24 mouse cellular contexts compared by ENCODE assay signal in genomic region chr2:90564552-90564951, GRCm38 (mm10). TPM values are rescaled to one million over a fixed set of nuclear protein-coding genes. Genes with fewer than 3 reads are reported as not detected.
DNase-seq lines count a peak whose midpoint lies in the region; ATAC-seq and TF ChIP-seq lines count a peak whose summit lies in the region.
"Had no signal": no experiment of that assay in that cellular context is flagged by ENCODE, and none has a peak within 500 bp of the region (broad histone marks: within the 10 kb centered on the region; RNA-seq: fewer than 3 reads in every experiment).

No protein-coding gene starts in this region.

- TF ChIP-seq CTCF in kidney, adult 2 months (conservative IDR thresholded peaks at IDR 0.05; ENCODE audit: insufficient read depth, insufficient read length, low read depth, low read length), result no peak
- no peak for TF ChIP-seq CTCF in MEL (IDR thresholded peaks at IDR 0.05 in 2 of 3, conservative IDR thresholded peaks at IDR 0.05 in 1 of 3; ENCODE audit: control insufficient read depth in 1 of 3, insufficient read depth in 1 of 3, low read depth in 2 of 3, low read length in 3 of 3, poor library complexity in 1 of 3, severe bottlenecking in 1 of 3)

- no peak for ATAC-seq in liver, embryonic 11.5 days (replicated peaks; ENCODE audit: low FRiP score)
- ATAC-seq: CD4-positive, CD25-positive, alpha-beta regulatory T cell, adult 4 months; forebrain, embryonic 13.5 days; hindbrain, embryonic 16.5 days; midbrain, embryonic 15.5 days had no signal

- no peaks in the 10 kb centered on the region for H3K36me3 ChIP-seq in kidney, adult 2 months (ENCODE audit: control insufficient read depth, insufficient read depth, low read length)
- H3K36me3 ChIP-seq in MEL (ENCODE audit: control insufficient read depth in 1 of 2, insufficient read depth in 2 of 2, low read length in 2 of 2), result peaks cover 0 to 58% of the 10 kb centered on the region in 2 experiments; a peak in 2 of 4 replicates
- no peaks in the 10 kb centered on the region for H3K36me3 ChIP-seq in liver, embryonic 11.5 days (ENCODE audit: control insufficient read depth, insufficient read depth, low read length)
- peaks cover 76% of the 10 kb centered on the region for H3K36me3 ChIP-seq in megakaryocyte, embryonic 14.5 days (replicated peaks; ENCODE audit: low read length)
- H3K36me3 ChIP-seq: heart, embryonic 15.5 days; limb, embryonic 15.5 days; lung, embryonic 15.5 days; midbrain, embryonic 15.5 days; neural tube, embryonic 13.5 days; stomach, embryonic 15.5 days had no signal

- H3K4me3 ChIP-seq in kidney, adult 2 months (ENCODE audit: insufficient read depth, low read depth, low read length), result no peak overlapping the region
- no peak overlapping the region for H3K4me3 ChIP-seq in MEL (ENCODE audit: control insufficient read depth in 1 of 2, insufficient read depth in 1 of 2, low read depth in 2 of 2, low read length in 2 of 2)
- H3K4me3 ChIP-seq in liver, embryonic 11.5 days (ENCODE audit: low read depth, low read length), result no peak overlapping the region
- H3K4me3 ChIP-seq in megakaryocyte, embryonic 14.5 days (replicated peaks), result peak overlapping the region; percentile 50
- H3K4me3 ChIP-seq: forebrain, embryonic 13.5 days; gastrocnemius, adult 2 months; heart, embryonic 15.5 days; limb, embryonic 15.5 days; lung, embryonic 15.5 days; midbrain, embryonic 15.5 days; neural tube, embryonic 13.5 days; stomach, embryonic 15.5 days had no signal

- H3K27me3 ChIP-seq in kidney, adult 2 months (replicated peaks; ENCODE audit: control insufficient read depth, insufficient read depth, low read length), result no peaks in the 10 kb centered on the region
- H3K27me3 ChIP-seq in MEL (ENCODE audit: control insufficient read depth in 1 of 2, insufficient read depth in 2 of 2, low read length in 2 of 2), result no peaks in the 10 kb centered on the region
- no peaks in the 10 kb centered on the region for H3K27me3 ChIP-seq in liver, embryonic 11.5 days (replicated peaks; ENCODE audit: control insufficient read depth, insufficient read depth, low read length)
- H3K27me3 ChIP-seq in megakaryocyte, embryonic 14.5 days (replicated peaks), result no peaks in the 10 kb centered on the region
- H3K27me3 ChIP-seq: forebrain, embryonic 13.5 days; heart, embryonic 15.5 days; lung, embryonic 15.5 days; midbrain, embryonic 15.5 days; neural tube, embryonic 13.5 days; stomach, embryonic 15.5 days had no signal

- WGBS in kidney, adult 2 months, result 80% methylated on average over 8 of the region's 8 CpGs
- 69% methylated on average over 8 of the region's 8 CpGs for WGBS in liver, embryonic 11.5 days

- H3K4me2 ChIP-seq in liver, embryonic 11.5 days, result no peak overlapping the region
- H3K4me2 ChIP-seq: forebrain, embryonic 13.5 days; heart, embryonic 15.5 days; limb, embryonic 15.5 days; lung, embryonic 15.5 days; midbrain, embryonic 15.5 days; neural tube, embryonic 13.5 days; stomach, embryonic 15.5 days had no signal

- no peaks in the 10 kb centered on the region for H3K9me3 ChIP-seq in MEL (replicated peaks; ENCODE audit: insufficient read depth, low read length)
- H3K9me3 ChIP-seq in liver, embryonic 11.5 days (ENCODE audit: control insufficient read depth, low read length), result no peaks in the 10 kb centered on the region
- no peaks in the 10 kb centered on the region for H3K9me3 ChIP-seq in megakaryocyte, embryonic 14.5 days
- H3K9me3 ChIP-seq: forebrain, embryonic 13.5 days; heart, embryonic 15.5 days; limb, embryonic 15.5 days; lung, embryonic 15.5 days; midbrain, embryonic 15.5 days; neural tube, embryonic 13.5 days; stomach, embryonic 15.5 days had no signal

- H3K79me2 ChIP-seq in MEL (ENCODE audit: control insufficient read depth, insufficient read depth, low read length, poor library complexity), result peaks cover 8% of the 10 kb centered on the region

- TF ChIP-seq POLR2A in kidney, adult 2 months (IDR thresholded peaks at IDR 0.05; ENCODE audit: low read depth, low read length), result no peak
- no peak for TF ChIP-seq POLR2A in MEL (IDR thresholded peaks at IDR 0.05; ENCODE audit: control insufficient read depth in 1 of 2, insufficient read depth in 1 of 2, low read depth in 1 of 2, low read length in 2 of 2, poor library complexity in 1 of 2)

- H3K4me1 ChIP-seq in kidney, adult 2 months (ENCODE audit: control insufficient read depth, insufficient read depth, low read length), result peaks cover 51% of the 10 kb centered on the region
- peaks cover 28 to 58% of the 10 kb centered on the region in 2 experiments for H3K4me1 ChIP-seq in MEL (ENCODE audit: control insufficient read depth in 1 of 2, insufficient read depth in 2 of 2, low read length in 2 of 2)
- peaks cover 73% of the 10 kb centered on the region for H3K4me1 ChIP-seq in liver, embryonic 11.5 days (replicated peaks; ENCODE audit: control insufficient read depth, insufficient read depth, low read length)
- H3K4me1 ChIP-seq in megakaryocyte, embryonic 14.5 days, result peaks cover 99% of the 10 kb centered on the region

- H3K9ac ChIP-seq in MEL (ENCODE audit: control insufficient read depth, low read depth, low read length, poor library complexity, severe bottlenecking), result no peak overlapping the region
- no peak overlapping the region for H3K9ac ChIP-seq in liver, embryonic 11.5 days (ENCODE audit: low read depth, low read length)
- H3K9ac ChIP-seq: forebrain, embryonic 13.5 days; heart, embryonic 15.5 days; limb, embryonic 15.5 days; lung, embryonic 15.5 days; midbrain, embryonic 15.5 days; neural tube, embryonic 13.5 days; stomach, embryonic 15.5 days had no signal

- DNase-seq in kidney, adult 2 months, result no peak
- no peak for DNase-seq in kidney, adult 9 months
- DNase-seq in MEL (ENCODE audit: low read depth, low spot score), result no peak
- no peak for DNase-seq in liver, embryonic 11.5 days (ENCODE audit: low spot score)
- no peak for DNase-seq in spleen, postnatal 10 days (ENCODE audit: low spot score in 2 of 2)
- no peak for DNase-seq in adrenal gland, postnatal 36 days
- DNase-seq: adrenal gland, adult 2 months; cerebellum, adult 18-20 months; cerebellum, postnatal 36 days; gastrocnemius, adult 2 months; heart, postnatal 4 days; left cerebral cortex, postnatal 4 days; lung, postnatal 36 days; thymus, postnatal 4 days had no signal

- H3K27ac ChIP-seq in kidney, adult 2 months (ENCODE audit: insufficient read depth, low read depth, low read length), result peak overlapping the region; percentile 56; the same call in 1 of the 2 replicates
- H3K27ac ChIP-seq in MEL (ENCODE audit: control insufficient read depth, low read depth, low read length), result peak overlapping the region; percentile 99
- H3K27ac ChIP-seq in liver, embryonic 11.5 days (ENCODE audit: low read depth, low read length), result 0 out of 2 replicates have a peak overlapping the region, but pooled peaks have one; percentile 4
- H3K27ac ChIP-seq: forebrain, embryonic 13.5 days; gastrocnemius, adult 2 months; heart, embryonic 15.5 days; limb, embryonic 15.5 days; lung, embryonic 15.5 days; midbrain, embryonic 15.5 days; neural tube, embryonic 13.5 days; stomach, embryonic 15.5 days had no signal

- TF ChIP-seq RAD21 in MEL (IDR thresholded peaks at IDR 0.05; ENCODE audit: low read depth, low read length), result no peak

- no peak for TF ChIP-seq EP300 in MEL (IDR thresholded peaks at IDR 0.05; ENCODE audit: low read depth in 1 of 2, low read length in 2 of 2)

TF ChIP-seq in MEL, 35 proteins besides CTCF, POLR2A, EP300 and RAD21:
- TF ChIP-seq GATA1 (IDR thresholded peaks at IDR 0.05; ENCODE audit: low read depth, low read length), result peak; percentile 27; the same call in 1 of the 2 replicates
- no peak for TF ChIP-seq POLR2AphosphoS2 (IDR thresholded peaks at IDR 0.05; ENCODE audit: low read length)

RNA-seq across cellular contexts. Expression of gene Ptprj, which starts 15.9 kb away (rescaled TPM):
- polyA plus RNA-seq in kidney, adult 2 months (2012; rRNA removed), result 18.9 and 23.2 TPM in 2 replicates
- 10.0 and 10.2 TPM in 2 replicates for total RNA-seq in MEL (2012; rRNA removed)
- 1 to 10 TPM in 1 of 2 experiments, not detected in 1; 6.4 TPM for polyA plus RNA-seq in MEL (2012; ENCODE audit: insufficient read depth in 1 of 2, insufficient read length in 2 of 2, low read depth in 1 of 2, low replicate concordance in 2 of 2, missing spikeins in 1 of 2)
- 5.1 TPM in 2 replicates for polyA plus RNA-seq in liver, embryonic 11.5 days (2014; fragmentation: Nextera tagmentation; extraction: Ambion mirVana)
- polyA plus RNA-seq in megakaryocyte, embryonic 14.5 days (2012; ENCODE audit: insufficient read depth, low replicate concordance), result 2.2 and 8.7 TPM in 2 replicates
- 10 to 100 TPM; 16.4 to 22.0 TPM for total RNA-seq in adrenal gland, postnatal 36 days (2021)

Comparison
In these comparisons a context has a peak if more than half of its experiments do, and no peak if none do; other contexts are left out.
1. H3K27ac ChIP-seq: peak in every context shown above with its lines; median percentile 99 in MEL; 56 in kidney, adult 2 months; 4 in liver, embryonic 11.5 days.